Mouse (Mus musculus): Measurements from ENCODE around the gene Olfr548-ps1.

GRCm38 (mm10) chr7:102564999-102565997 lies 24.6 kb downstream of the Olfr548-ps1 start, which contains the start of gene Trim21:
- TF ChIP-seq CTCF (IDR thresholded peaks at IDR 0.05; ENCODE audit: low read depth, low read length) (no peak), POLR2A (IDR thresholded peaks at IDR 0.05; ENCODE audit: insufficient read depth, low read length) (no peak), EP300 (IDR thresholded peaks at IDR 0.05; ENCODE audit: insufficient read depth, low read depth, low read length) (no peak)
